In genomic region chr2:65538436-65538835, GRCm38 (mm10) we compare ENCODE assay signal across 26 mouse cellular contexts. TPM values are rescaled to one million over a fixed set of nuclear protein-coding genes. Genes with fewer than 3 reads are reported as not detected.
"Had no signal": no experiment of that assay in that cellular context is flagged by ENCODE, and none has a peak within 500 bp of the region (broad histone marks: within the 10 kb centered on the region; RNA-seq: fewer than 3 reads in every experiment).

No protein-coding gene starts in this region.

- DNase-seq: kidney, adult 11 months; kidney, adult 8-10 months; kidney, postnatal 10 days; kidney, postnatal 36 days; layer of hippocampus, postnatal 36 days; liver; lung, adult 18-20 months; lung, postnatal 14 days; lung, postnatal 4 days; right cerebral cortex, postnatal 25 days; spleen, adult 18-20 months; thymus, adult 18-20 months; thymus, postnatal 36 days had no signal

- H3K4me3 ChIP-seq: intestine, embryonic 15.5 days; kidney, embryonic 15.5 days; left cerebral cortex, adult 2 months; limb, embryonic 12.5 days; liver, embryonic 12.5 days; liver, embryonic 15.5 days; lung, embryonic 15.5 days; midbrain, embryonic 15.5 days; neural tube, embryonic 13.5 days; stomach, embryonic 15.5 days had no signal

- H3K27ac ChIP-seq: intestine, embryonic 15.5 days; kidney, embryonic 15.5 days; left cerebral cortex, adult 2 months; limb, embryonic 12.5 days; liver, embryonic 12.5 days; liver, embryonic 15.5 days; lung, embryonic 15.5 days; midbrain, embryonic 15.5 days; neural tube, embryonic 13.5 days; stomach, embryonic 15.5 days had no signal

- H3K9me3 ChIP-seq: intestine, embryonic 15.5 days; kidney, embryonic 15.5 days; limb, embryonic 12.5 days; liver, embryonic 12.5 days; liver, embryonic 15.5 days; lung, embryonic 15.5 days; midbrain, embryonic 15.5 days; neural tube, embryonic 13.5 days; stomach, embryonic 15.5 days had no signal

- H3K4me1 ChIP-seq: intestine, embryonic 15.5 days; limb, embryonic 12.5 days; liver, embryonic 12.5 days; liver, embryonic 15.5 days; lung, embryonic 15.5 days; stomach, embryonic 15.5 days had no signal

- H3K36me3 ChIP-seq: intestine, embryonic 15.5 days; kidney, embryonic 15.5 days; limb, embryonic 12.5 days; liver, embryonic 12.5 days; liver, embryonic 15.5 days; lung, embryonic 15.5 days; stomach, embryonic 15.5 days had no signal

- H3K9ac ChIP-seq: intestine, embryonic 15.5 days; kidney, embryonic 15.5 days; limb, embryonic 12.5 days; liver, embryonic 12.5 days; liver, embryonic 15.5 days; lung, embryonic 15.5 days; midbrain, embryonic 15.5 days; neural tube, embryonic 13.5 days; stomach, embryonic 15.5 days had no signal

- H3K27me3 ChIP-seq: intestine, embryonic 15.5 days; kidney, embryonic 15.5 days; limb, embryonic 12.5 days; liver, embryonic 12.5 days; liver, embryonic 15.5 days; lung, embryonic 15.5 days; midbrain, embryonic 15.5 days; neural tube, embryonic 13.5 days; stomach, embryonic 15.5 days had no signal

- H3K4me2 ChIP-seq: intestine, embryonic 15.5 days; kidney, embryonic 15.5 days; limb, embryonic 12.5 days; liver, embryonic 12.5 days; liver, embryonic 15.5 days; lung, embryonic 15.5 days; midbrain, embryonic 11.5 days; midbrain, embryonic 15.5 days; neural tube, embryonic 13.5 days; stomach, embryonic 15.5 days had no signal

- ATAC-seq: intestine, embryonic 15.5 days; liver, embryonic 12.5 days; midbrain, embryonic 15.5 days had no signal

RNA-seq across cellular contexts. Expression of gene Scn3a, which starts 29.0 kb away (rescaled TPM):
- total RNA-seq: megakaryocyte progenitor cell, adult 5-6 weeks; megakaryocyte-erythroid progenitor cell, adult 5-6 weeks had no signal
